Comparison of ENCODE assay signal across 8 mouse cellular contexts in the genomic region with DNA sequence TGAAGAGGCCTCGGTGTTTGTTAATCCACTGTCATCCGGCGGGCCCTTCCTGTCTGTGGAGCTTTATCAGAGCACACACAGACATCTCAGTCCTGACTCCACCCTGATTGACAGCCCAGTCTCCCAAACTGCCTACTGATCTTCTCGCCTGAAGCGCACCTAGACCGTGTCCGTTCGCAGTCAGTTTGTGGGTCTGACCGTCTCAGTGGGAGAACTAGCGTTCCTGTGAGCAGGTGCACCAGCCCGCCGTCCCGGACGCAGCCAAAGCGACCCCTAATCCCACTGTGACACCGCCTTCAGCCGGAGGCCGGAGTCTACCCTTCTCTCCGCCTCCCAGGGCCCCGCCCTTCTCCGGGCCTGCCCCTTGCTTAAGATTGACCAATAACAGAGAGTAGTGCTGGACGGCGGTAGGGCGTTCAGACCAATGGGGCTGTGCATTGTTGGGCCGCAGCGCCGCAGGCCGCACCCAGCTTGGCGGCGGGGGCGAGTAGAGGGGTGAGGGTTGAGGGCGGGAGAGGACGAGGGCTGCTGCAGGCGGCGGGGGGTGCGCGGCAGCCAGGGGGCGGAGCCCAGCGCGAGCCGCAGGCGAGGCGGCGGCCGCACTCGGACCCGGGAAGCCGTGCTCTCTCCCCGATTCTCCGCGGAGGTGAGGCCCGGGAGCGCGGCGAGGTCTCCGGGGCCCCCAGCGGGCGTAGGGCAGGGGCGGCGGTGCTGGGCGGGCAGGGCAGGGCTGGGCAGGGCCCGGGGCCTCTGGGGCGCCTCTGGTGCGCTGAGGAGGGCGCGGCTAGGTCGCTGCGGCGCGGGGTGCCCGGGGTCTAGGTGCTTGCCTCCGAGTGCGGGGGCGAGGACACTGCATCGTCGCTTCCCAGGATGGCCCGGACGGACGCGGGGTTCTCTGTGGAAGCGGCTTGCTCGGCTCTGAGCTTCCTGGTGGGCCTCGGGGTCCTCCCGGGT. TPM values are rescaled to one million over a fixed set of nuclear protein-coding genes. Genes with fewer than 3 reads are reported as not detected.
DNase-seq lines count a peak whose midpoint lies in the region; ATAC-seq and TF ChIP-seq lines count a peak whose summit lies in the region.

Gene Add1, plus strand, starts transcription at position 397 of the 954 bp plus-strand sequence.

- no peaks in the 10 kb centered on the region for H3K9me3 ChIP-seq in ES-Bruce4 (replicated peaks; ENCODE audit: control insufficient read depth, insufficient read depth, low read length, poor library complexity, severe bottlenecking)
- no peaks in the 10 kb centered on the region for H3K9me3 ChIP-seq in forebrain, embryonic 13.5 days (replicated peaks)
- no peaks in the 10 kb centered on the region for H3K9me3 ChIP-seq in liver, postnatal 0 days (ENCODE audit: low read length)
- no peaks in the 10 kb centered on the region for H3K9me3 ChIP-seq in neural tube, embryonic 14.5 days (ENCODE audit: control insufficient read depth, low read length)

- TF ChIP-seq EP300 in ES-Bruce4 (IDR thresholded peaks at IDR 0.05; ENCODE audit: insufficient read depth, low read depth, low read length): no peak
- TF ChIP-seq EP300 in liver, postnatal 0 days (IDR thresholded peaks at IDR 0.05; ENCODE audit: low read depth): peak; percentile 81

- peak; percentile 99 for ATAC-seq in cerebellum, adult (ENCODE audit: insufficient number of reproducible peaks, low FRiP score, low TSS enrichment)
- ATAC-seq in forebrain, embryonic 13.5 days: peak; percentile 100
- peak; percentile 96 for ATAC-seq in liver, postnatal 0 days
- peak; percentile 100 for ATAC-seq in neural tube, embryonic 14.5 days (ENCODE audit: low read depth)

- H3K4me2 ChIP-seq in forebrain, embryonic 13.5 days: peak within 1 kb of the TSS; percentile 78
- H3K4me2 ChIP-seq in liver, postnatal 0 days (ENCODE audit: low read depth, low read length): peak within 1 kb of the TSS; percentile 76
- H3K4me2 ChIP-seq in neural tube, embryonic 14.5 days (ENCODE audit: low read depth, low read length): peak within 1 kb of the TSS; percentile 66

- no peaks in the 10 kb centered on the region for H3K27me3 ChIP-seq in ES-Bruce4 (ENCODE audit: control insufficient read depth, insufficient read depth, low read length, poor library complexity, severe bottlenecking)
- H3K27me3 ChIP-seq in forebrain, embryonic 13.5 days: no peaks in the 10 kb centered on the region
- H3K27me3 ChIP-seq in liver, postnatal 0 days (ENCODE audit: insufficient read depth, low read length): no peaks in the 10 kb centered on the region
- H3K27me3 ChIP-seq in neural tube, embryonic 14.5 days (ENCODE audit: control insufficient read depth, insufficient read depth, low read length): no peaks in the 10 kb centered on the region

- H3K27ac ChIP-seq in ES-Bruce4 (ENCODE audit: insufficient read depth, low read length): peak within 1 kb of the TSS; percentile 15; the same call in 1 of the 2 replicates
- H3K27ac ChIP-seq in forebrain, embryonic 13.5 days: peak within 1 kb of the TSS; percentile 93
- H3K27ac ChIP-seq in liver, postnatal 0 days (ENCODE audit: low read depth): peak within 1 kb of the TSS; percentile 99
- H3K27ac ChIP-seq in neural tube, embryonic 14.5 days (ENCODE audit: low read depth, low read length): peak within 1 kb of the TSS; percentile 93

- H3K4me1 ChIP-seq in ES-Bruce4 (ENCODE audit: control insufficient read depth, insufficient read depth, low read length): peaks cover 2% of the 10 kb centered on the region
- H3K4me1 ChIP-seq in forebrain, embryonic 13.5 days: peaks cover 22% of the 10 kb centered on the region
- peaks cover 44% of the 10 kb centered on the region for H3K4me1 ChIP-seq in liver, postnatal 0 days (ENCODE audit: insufficient read depth)
- H3K4me1 ChIP-seq in neural tube, embryonic 14.5 days (ENCODE audit: control insufficient read depth, insufficient read depth, low read length): peaks cover 9% of the 10 kb centered on the region

- under 1% methylated on average over 56 of the region's 84 CpGs for WGBS in forebrain, embryonic 13.5 days
- WGBS in large intestine, adult 2 months: 1% methylated on average over 84 of the region's 84 CpGs
- 1% methylated on average over 67 of the region's 84 CpGs for WGBS in liver, postnatal 0 days (ENCODE audit: insufficient replicate concordance)
- WGBS in neural tube, embryonic 14.5 days: under 1% methylated on average over 64 of the region's 84 CpGs

- peak; percentile 91 for TF ChIP-seq POLR2A in ES-Bruce4 (IDR thresholded peaks at IDR 0.05; ENCODE audit: insufficient read depth, low read length)

- peak; percentile 97 to 98 for DNase-seq in heart, postnatal 10 days
- peak; percentile 82 for DNase-seq in large intestine, adult 2 months (ENCODE audit: low read depth, low spot score)
- DNase-seq in liver, postnatal 0 days: peak; percentile 97
- DNase-seq in testis, postnatal 10 days (ENCODE audit: low spot score): peak; percentile 96

- peak within 1 kb of the TSS; percentile 97 for H3K4me3 ChIP-seq in ES-Bruce4 (ENCODE audit: low read depth, low read length)
- H3K4me3 ChIP-seq in forebrain, embryonic 13.5 days: peak within 1 kb of the TSS; percentile 97
- H3K4me3 ChIP-seq in liver, postnatal 0 days (ENCODE audit: low read depth, low read length): peak within 1 kb of the TSS; percentile 99
- peak within 1 kb of the TSS; percentile 98 for H3K4me3 ChIP-seq in neural tube, embryonic 14.5 days (ENCODE audit: low read depth, low read length)

- H3K36me3 ChIP-seq in ES-Bruce4 (ENCODE audit: control insufficient read depth, insufficient read depth, low read length, poor library complexity, severe bottlenecking): no peaks in the 10 kb centered on the region
- H3K36me3 ChIP-seq in forebrain, embryonic 13.5 days (ENCODE audit: poor library complexity, severe bottlenecking): no peaks in the 10 kb centered on the region; the same call in 1 of the 2 replicates
- H3K36me3 ChIP-seq in liver, postnatal 0 days (replicated peaks; ENCODE audit: insufficient read depth, low read length): peaks cover 6% of the 10 kb centered on the region; the same call in 1 of the 2 replicates
- no peaks in the 10 kb centered on the region for H3K36me3 ChIP-seq in neural tube, embryonic 14.5 days (ENCODE audit: control insufficient read depth, insufficient read depth, low read length)

- no peak for TF ChIP-seq CTCF in ES-Bruce4 (IDR thresholded peaks at IDR 0.05; ENCODE audit: low read depth, low read length)
- TF ChIP-seq CTCF in liver, postnatal 0 days (IDR thresholded peaks at IDR 0.05; ENCODE audit: low read depth): peak; percentile 18; the same call in 1 of the 2 replicates

- intact Hi-C loops in heart, postnatal 10 days (cut with DNase I): no loop called here

- H3K9ac ChIP-seq in ES-Bruce4 (ENCODE audit: low read depth, poor library complexity, severe bottlenecking): peak within 1 kb of the TSS; percentile 90
- peak within 1 kb of the TSS; percentile 99 for H3K9ac ChIP-seq in forebrain, embryonic 13.5 days
- H3K9ac ChIP-seq in liver, postnatal 0 days (replicated peaks): peak within 1 kb of the TSS; percentile 99
- peak within 1 kb of the TSS; percentile 97 for H3K9ac ChIP-seq in neural tube, embryonic 14.5 days (replicated peaks; ENCODE audit: low read depth, low read length)

RNA-seq across cellular contexts. Expression of gene Add1, which starts in this region (rescaled TPM):
- polyA plus RNA-seq in ES-Bruce4 (2011; ENCODE audit: insufficient read depth, insufficient read length, low read depth, missing spikeins): 71.7 and 76.9 TPM in 2 replicates
- 173 and 185 TPM in 2 replicates for polyA plus RNA-seq in forebrain, embryonic 13.5 days (2015; fragmentation: Nextera tagmentation; extraction: Ambion mirVana)
- total RNA-seq in heart, postnatal 10 days (2021): 100 to 1,000 TPM; 187 to 196 TPM
- 145 and 149 TPM in 2 replicates for polyA plus RNA-seq in large intestine, adult 2 months (2012; rRNA removed)
- polyA plus RNA-seq in liver, postnatal 0 days (2015; fragmentation: Nextera tagmentation; extraction: Ambion mirVana): 52.0 and 54.8 TPM in 2 replicates
- 213 and 243 TPM in 2 replicates for polyA plus RNA-seq in neural tube, embryonic 14.5 days (2014; fragmentation: Nextera tagmentation; extraction: Ambion mirVana)

Comparison
In these comparisons a context has a peak if more than half of its experiments do, and no peak if none do; other contexts are left out.
1. Peak in every context shown above with its lines: DNase-seq, ATAC-seq, H3K4me3 ChIP-seq and H3K27ac ChIP-seq.
2. H3K27ac ChIP-seq: peak in every context shown above with its lines; median percentile 99 in liver, postnatal 0 days; 93 in forebrain, embryonic 13.5 days; 93 in neural tube, embryonic 14.5 days; 15 in ES-Bruce4.